Mouse (Mus musculus) lung, postnatal 0 days (tissue): ENCODE measurements at regions not wholly inside any gene's neighbourhood (a gene's known extent, or its start where the extent isn't known, plus 50 kb on each side); places are given as distances from the start of the nearest gene placed in this dataset.
A peak's percentile ranks its signal among the peaks of the same experiment; 100 is the strongest.

ENCODE experiments used
- ATAC-seq: fragments of 200-750 bp; cut with Nextera tagmentation; 2 replicates; pipeline ENCODE4 v1.8.0; 2017; ENCODE audit warnings: moderate library complexity
- DNase-seq: peaks from one replicate; pipeline ENCODE4 v3.0.0-alpha.2; 2016; ENCODE audit warnings: low spot score
- H3K27ac ChIP-seq: fragments of 300-500 bp; sonication (generic); 2 replicates; pipeline ENCODE4 v1.5.1; 2014; ENCODE audit warnings: antibody characterized with exemption, mild to moderate bottlenecking, low read length, mixed read lengths
- H3K27me3 ChIP-seq: fragments of 300-500 bp; sonication (generic); replicated peaks from 2 replicates; pipeline ENCODE4 v1.6.1; 2014; ENCODE audit warnings: low read length, mixed read lengths; ENCODE audit not compliant: insufficient read depth
- H3K36me3 ChIP-seq: fragments of 300-500 bp; sonication (generic); 2 replicates; pipeline ENCODE4 v1.6.1; 2014; ENCODE audit warnings: low read length, mixed read lengths; ENCODE audit not compliant: insufficient read depth
- H3K4me1 ChIP-seq: fragments of 300-500 bp; sonication (generic); 2 replicates; pipeline ENCODE4 v1.6.1; 2014; ENCODE audit warnings: antibody characterized with exemption, low read depth, low read length, mixed read lengths; ENCODE audit not compliant: insufficient read depth
- H3K4me2 ChIP-seq: fragments of 300-500 bp; sonication (generic); replicated peaks from 2 replicates; pipeline ENCODE4 v1.6.1; 2014; ENCODE audit warnings: low read depth, mild to moderate bottlenecking, low read length, moderate library complexity, mixed read lengths
- H3K4me3 ChIP-seq: fragments of 300-500 bp; sonication (generic); 2 replicates; pipeline ENCODE4 v1.5.1; 2014; ENCODE audit warnings: low read depth, low read length
- H3K9ac ChIP-seq: fragments of 300-500 bp; sonication (generic); replicated peaks from 2 replicates; pipeline ENCODE4 v1.6.1; 2014; ENCODE audit warnings: low read depth, mild to moderate bottlenecking
- H3K9me3 ChIP-seq: fragments of 300-500 bp; sonication (generic); 2 replicates; pipeline ENCODE4 v1.6.1; 2016; ENCODE audit warnings: low read length, mixed read lengths
- CTCF ChIP-seq: IDR thresholded peaks from 2 replicates; pipeline ENCODE4 v1.5.1; 2016; ENCODE audit warnings: antibody characterized with exemption, mild to moderate bottlenecking
- EP300 ChIP-seq: IDR thresholded peaks from 2 replicates; pipeline ENCODE4 v1.6.1; 2016; ENCODE audit warnings: antibody characterized with exemption, mild to moderate bottlenecking, control low read depth
- WGBS: fragments of 180-500 bp; shearing (Covaris S2); extraction: QIAGEN DNeasy Blood & Tissue Kit; methylation state at CpG from one replicate; pipeline ENCODE4 v1.1.7; 2014; 5-methylcytosine and 5-hydroxymethylcytosine counted together

DNA sequence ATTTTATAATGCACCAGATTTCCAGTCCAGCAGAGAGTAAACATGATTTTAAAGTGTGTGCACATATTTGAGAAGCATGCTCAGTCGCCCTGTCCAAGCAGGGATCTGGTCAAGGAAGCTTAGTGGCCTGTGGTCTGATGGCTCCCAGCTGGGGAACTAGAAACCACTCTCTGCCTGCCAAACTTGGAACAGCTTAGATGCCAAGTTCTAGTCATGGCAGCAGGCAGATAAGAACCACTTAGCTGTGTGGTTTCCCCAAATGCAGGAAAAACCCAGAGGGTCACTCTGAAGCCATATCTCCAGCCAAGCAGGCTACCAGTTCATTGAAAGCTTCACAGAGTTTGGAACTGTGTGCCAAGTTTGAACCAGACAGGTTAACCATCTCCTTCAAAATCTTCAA, 86.1 kb downstream of the Fam114a2 start:
- TF ChIP-seq CTCF = no peak
- no peak for TF ChIP-seq EP300
- 52% methylated on average over 1 of the region's 1 CpGs for WGBS

GRCm38 (mm10) chr11:57431886-57432285, 86.5 kb downstream of the Fam114a2 start:
- Histone ChIP-seq H3K9me3 (no peaks in the 10 kb centered on the region), H3K4me2 (no peak overlapping the region), H3K27me3 (no peaks in the 10 kb centered on the region), H3K4me1 (no peaks in the 10 kb centered on the region), H3K4me3 (no peak overlapping the region), H3K27ac (no peak overlapping the region), H3K9ac (no peak overlapping the region), H3K36me3 (no peaks in the 10 kb centered on the region)
- TF ChIP-seq EP300 (no peak), CTCF (no peak)
- ATAC-seq (no peak), DNase-seq (no peak)

More for the DNA sequence above, 86.1 kb downstream of the Fam114a2 start:
- no peaks in the 10 kb centered on the region for H3K4me1 ChIP-seq
- H3K9me3 ChIP-seq = no peaks in the 10 kb centered on the region
- H3K27ac ChIP-seq = no peak overlapping the region
- H3K4me2 ChIP-seq = no peak overlapping the region
- H3K9ac ChIP-seq = no peak overlapping the region
- DNase-seq = no peak
- no peak for ATAC-seq
- H3K27me3 ChIP-seq = no peaks in the 10 kb centered on the region
- no peaks in the 10 kb centered on the region for H3K36me3 ChIP-seq
- no peak overlapping the region for H3K4me3 ChIP-seq

GRCm38 (mm10) chr11:57426046-57426805, 92.2 kb downstream of the Fam114a2 start:
- Histone ChIP-seq H3K9ac (no peak overlapping the region), H3K36me3 (no peaks in the 10 kb centered on the region), H3K4me2 (no peak overlapping the region), H3K4me3 (no peak overlapping the region), H3K9me3 (no peaks in the 10 kb centered on the region), H3K27me3 (no peaks in the 10 kb centered on the region), H3K4me1 (no peaks in the 10 kb centered on the region), H3K27ac (no peak overlapping the region)
- WGBS = 60% methylated on average over 12 of the region's 12 CpGs
- TF ChIP-seq CTCF (peak; percentile 49), EP300 (no peak)
- DNase-seq (no peak), ATAC-seq (no peak)

GRCm38 (mm10) chr11:57419416-57419815, 99.0 kb downstream of the Fam114a2 start:
- Histone ChIP-seq H3K36me3 (no peaks in the 10 kb centered on the region), H3K27me3 (no peaks in the 10 kb centered on the region), H3K4me3 (no peak overlapping the region), H3K4me2 (no peak overlapping the region), H3K4me1 (no peaks in the 10 kb centered on the region), H3K27ac (no peak overlapping the region), H3K9me3 (no peaks in the 10 kb centered on the region), H3K9ac (no peak overlapping the region)
- peak; percentile 8 for DNase-seq
- ATAC-seq = no peak
- 69% methylated on average over 6 of the region's 6 CpGs for WGBS
- TF ChIP-seq CTCF (no peak), EP300 (no peak)

- WGBS = 79% methylated on average over 11 of the region's 11 CpGs
- Histone ChIP-seq H3K4me3 (no peak overlapping the region), H3K9ac (no peak overlapping the region), H3K36me3 (no peaks in the 10 kb centered on the region), H3K4me2 (no peak overlapping the region), H3K27ac (no peak overlapping the region), H3K27me3 (no peaks in the 10 kb centered on the region), H3K9me3 (no peaks in the 10 kb centered on the region), H3K4me1 (no peaks in the 10 kb centered on the region)
- no peak for ATAC-seq
- TF ChIP-seq CTCF (no peak), EP300 (no peak)
- no peak for DNase-seq
These were observed 102.4 kb downstream of the Fam114a2 start for GRCm38 (mm10) chr11:57416011-57416410.

DNA sequence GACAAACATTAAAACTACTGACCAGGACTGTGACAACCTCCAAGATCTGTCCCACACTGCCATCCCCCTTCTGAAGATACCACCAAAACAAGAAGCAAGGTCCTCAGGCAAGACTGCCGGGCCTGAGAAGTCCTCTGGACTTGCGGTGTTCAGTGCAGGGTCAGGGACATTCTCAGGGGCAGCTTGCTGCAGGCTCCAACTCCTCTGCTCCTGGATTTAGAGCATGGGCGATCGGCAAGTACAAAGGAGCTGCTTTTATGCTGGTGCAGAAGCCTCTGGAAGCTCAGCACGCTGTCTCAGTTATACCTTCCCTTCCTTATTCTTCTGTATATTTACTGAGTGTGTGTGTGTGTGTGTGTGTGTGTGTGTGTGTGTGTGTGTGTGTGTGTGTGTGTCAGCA, 103.2 kb downstream of the Fam114a2 start:
- Histone ChIP-seq H3K4me3 (no peak overlapping the region), H3K4me2 (no peak overlapping the region), H3K4me1 (no peaks in the 10 kb centered on the region), H3K9me3 (no peaks in the 10 kb centered on the region), H3K27me3 (no peaks in the 10 kb centered on the region), H3K27ac (no peak overlapping the region), H3K36me3 (no peaks in the 10 kb centered on the region), H3K9ac (no peak overlapping the region)
- no peak for DNase-seq
- TF ChIP-seq EP300 (no peak), CTCF (no peak)
- no peak for ATAC-seq
- WGBS = 72% methylated on average over 5 of the region's 5 CpGs

DNA sequence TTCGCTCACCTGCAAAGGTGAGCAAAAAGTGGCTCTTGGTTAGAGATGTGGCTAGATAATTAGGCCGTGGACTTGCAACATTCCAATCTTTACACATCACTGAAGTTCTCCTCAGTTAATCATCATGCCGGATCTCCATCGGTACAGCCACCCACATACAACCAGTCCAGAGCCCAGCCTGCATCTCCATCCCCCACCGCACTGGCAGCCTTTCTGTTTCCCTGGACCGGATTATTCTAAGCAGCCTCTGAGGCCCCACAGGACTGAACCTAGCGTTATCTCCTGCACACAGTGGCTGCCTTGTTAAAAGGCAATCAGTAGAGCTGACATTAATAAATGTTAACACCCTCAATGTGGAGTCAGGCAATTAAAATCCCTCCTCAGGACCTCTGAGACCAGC, 103.7 kb downstream of the Fam114a2 start:
- ATAC-seq (no peak), DNase-seq (no peak)
- 72% methylated on average over 7 of the region's 7 CpGs for whole genome bisulfite sequencing
- no peak overlapping the region for H3K4me3 ChIP-seq
- H3K9ac ChIP-seq = no peak overlapping the region
- no peaks in the 10 kb centered on the region for H3K4me1 ChIP-seq
- no peak overlapping the region for H3K27ac ChIP-seq
- H3K36me3 ChIP-seq = no peaks in the 10 kb centered on the region
- no peak overlapping the region for H3K4me2 ChIP-seq
- no peaks in the 10 kb centered on the region for H3K9me3 ChIP-seq
- H3K27me3 ChIP-seq = no peaks in the 10 kb centered on the region
- TF ChIP-seq CTCF = no peak
- no peak for TF ChIP-seq EP300
